Mouse (Mus musculus) midbrain, embryonic 13.5 days (tissue): Measurements from ENCODE around the gene Stmnd1. TPM values are rescaled to one million over a fixed set of nuclear protein-coding genes. Genes with fewer than 3 reads are reported as not detected.

Source experiments
- ATAC-seq: fragments of 200-750 bp; cut with Nextera tagmentation; 2 replicates; pipeline ENCODE4 v1.8.0; 2017; ENCODE audit warnings: mild to moderate bottlenecking, moderate TSS enrichment, moderate library complexity
- H3K27ac ChIP-seq: fragments of 300-500 bp; sonication (generic); 2 replicates; pipeline ENCODE4 v1.5.1; 2015; ENCODE audit warnings: inconsistent platforms, mild to moderate bottlenecking, moderate library complexity
- H3K27me3 ChIP-seq: fragments of 300-500 bp; sonication (generic); 2 replicates; pipeline ENCODE4 v1.6.1; 2015; ENCODE audit warnings: mild to moderate bottlenecking, inconsistent platforms
- H3K36me3 ChIP-seq: fragments of 300-500 bp; sonication (generic); 2 replicates; pipeline ENCODE4 v1.6.1; 2015; ENCODE audit warnings: mild to moderate bottlenecking, inconsistent platforms
- H3K4me1 ChIP-seq: fragments of 300-500 bp; sonication (generic); replicated peaks from 2 replicates; pipeline ENCODE4 v1.6.1; 2015; ENCODE audit warnings: inconsistent platforms
- H3K4me2 ChIP-seq: fragments of 300-500 bp; sonication (generic); replicated peaks from 2 replicates; pipeline ENCODE4 v1.6.1; 2015; ENCODE audit warnings: moderate library complexity, mild to moderate bottlenecking, inconsistent platforms
- H3K4me3 ChIP-seq: fragments of 300-500 bp; sonication (generic); replicated peaks from 2 replicates; pipeline ENCODE4 v1.5.1; 2015; ENCODE audit warnings: mild to moderate bottlenecking, inconsistent platforms
- H3K9ac ChIP-seq: fragments of 300-500 bp; sonication (generic); replicated peaks from 2 replicates; pipeline ENCODE4 v1.6.1; 2015; ENCODE audit warnings: mild to moderate bottlenecking, inconsistent platforms
- H3K9me3 ChIP-seq: fragments of 300-500 bp; sonication (generic); 2 replicates; pipeline ENCODE4 v1.6.1; 2016; ENCODE audit warnings: mild to moderate bottlenecking, inconsistent platforms
- WGBS: fragments of 180-500 bp; shearing (Covaris S2); methylation state at CpG from one replicate; pipeline ENCODE4 v1.1.7; 2015; 5-methylcytosine and 5-hydroxymethylcytosine counted together
- polyA plus RNA-seq: library from polyadenylated mRNA; unstranded; fragments of >200 nt; fragmentation: Nextera tagmentation; extraction: Ambion mirVana; gene quantifications from 2 replicates; pipeline ENCODE4 v1.2.1, GENCODE M21; 2015

The Stmnd1 gene
- polyA plus RNA-seq, 1 experiment from 2014 or later: not detected

- no peak overlapping the region for H3K27ac ChIP-seq
- no peak overlapping the region for H3K4me3 ChIP-seq
- H3K27me3 ChIP-seq: no peaks in the 10 kb centered on the region
- H3K9ac ChIP-seq: no peak overlapping the region
- no peaks in the 10 kb centered on the region for H3K36me3 ChIP-seq
- ATAC-seq: no peak
- 39% methylated on average over 3 of the region's 3 CpGs for WGBS
- no peak overlapping the region for H3K4me2 ChIP-seq
- H3K9me3 ChIP-seq: no peaks in the 10 kb centered on the region
- H3K4me1 ChIP-seq: 0 out of 2 replicates have a peak, but pooled peaks cover 3% of the 10 kb centered on the region
Observed at GRCm38 (mm10) chr13:46349664-46350063, 76.1 kb downstream of the Stmnd1 start.

Other genes with a start within 250 kb of the Stmnd1 start
- gene Rbm24, start 144.7 kb downstream of the Stmnd1 start, polyA plus RNA-seq: 3.4 and 3.6 TPM in 2 replicates
- 8.1 and 8.9 TPM in 2 replicates for gene Cap2, start 228.1 kb downstream of the Stmnd1 start, polyA plus RNA-seq